Mouse (Mus musculus): ENCODE measurements around the gene Cdkn1a. TPM values are rescaled to one million over a fixed set of nuclear protein-coding genes. Genes with fewer than 3 reads are reported as not detected.
"Not testable (repeated sequence)": the region's sequence is repeated elsewhere in the genome, so short reads cannot be mapped to it uniquely, and the experiment has no call there.

Cdkn1a gene
- 28.3 and 30.1 TPM in 2 replicates for polyA plus RNA-seq (2015; fragmentation: Nextera tagmentation; extraction: Ambion mirVana)

DNA sequence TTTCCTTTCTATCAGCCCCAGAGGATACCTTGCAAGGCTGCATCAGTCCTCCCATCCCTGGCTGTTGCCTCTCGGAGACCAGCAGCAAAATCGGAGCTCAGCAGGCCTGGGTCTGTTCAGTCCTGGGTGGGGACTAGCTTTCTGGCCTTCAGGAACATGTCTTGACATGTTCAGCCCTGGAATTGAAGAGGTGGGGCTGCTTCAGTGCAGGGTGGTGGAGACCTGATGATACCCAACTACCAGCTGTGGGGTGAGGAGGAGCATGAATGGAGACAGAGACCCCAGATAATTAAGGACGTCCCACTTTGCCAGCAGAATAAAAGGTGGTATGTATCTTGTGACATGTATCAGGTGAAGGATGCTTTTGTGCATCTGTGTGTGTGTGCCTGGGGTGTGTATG is at the start of gene Cdkn1a:
Gene Cdkn1a (plus strand): TSS at position 201 of the 400 bp plus-strand sequence.
- Histone ChIP-seq H3K9ac (no peak within 1 kb of the TSS), H3K4me2 (no peak within 1 kb of the TSS), H3K27me3 (peaks cover 25% of the 10 kb centered on the region), H3K9me3 (no peaks in the 10 kb centered on the region), H3K36me3 (no peaks in the 10 kb centered on the region), H3K4me3 (no peak within 1 kb of the TSS), H3K4me1 (peaks cover 35% of the 10 kb centered on the region), H3K27ac (no peak within 1 kb of the TSS)
- no peak for ATAC-seq (ENCODE audit: borderline replicate concordance, extremely low read depth, low FRiP score, low TSS enrichment)
- WGBS: 65% methylated on average over 3 of the region's 3 CpGs

DNA sequence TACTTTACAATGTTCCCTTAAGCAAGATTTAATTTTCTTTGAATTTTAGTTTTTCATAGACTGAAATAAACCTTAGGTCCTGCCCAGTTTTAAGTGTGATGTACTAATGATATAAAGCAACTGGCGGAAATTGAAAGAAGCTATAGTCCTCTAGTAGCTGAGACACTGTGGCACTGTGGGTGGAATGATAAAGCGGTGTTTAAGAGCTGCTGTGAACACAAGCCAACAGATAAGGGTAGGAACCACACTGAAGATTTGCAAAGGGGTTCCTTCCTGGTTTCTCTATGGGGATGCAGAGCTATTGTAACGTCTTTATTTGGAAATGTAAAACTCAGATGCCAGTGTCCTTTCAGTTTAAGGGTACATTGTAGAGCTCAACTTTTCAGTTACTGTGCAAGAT is 49.1 kb upstream of the Cdkn1a start:
- not testable (repeated sequence) for H3K9ac ChIP-seq; ATAC-seq (ENCODE audit: borderline replicate concordance, extremely low read depth, low FRiP score, low TSS enrichment); H3K27ac ChIP-seq; H3K4me3 ChIP-seq; H3K27me3 ChIP-seq; H3K9me3 ChIP-seq; H3K4me2 ChIP-seq
- peaks cover 37% of the 10 kb centered on the region for H3K4me1 ChIP-seq
- WGBS: 80% methylated on average over 3 of the region's 3 CpGs
- H3K36me3 ChIP-seq: peaks cover 88% of the 10 kb centered on the region

DNA sequence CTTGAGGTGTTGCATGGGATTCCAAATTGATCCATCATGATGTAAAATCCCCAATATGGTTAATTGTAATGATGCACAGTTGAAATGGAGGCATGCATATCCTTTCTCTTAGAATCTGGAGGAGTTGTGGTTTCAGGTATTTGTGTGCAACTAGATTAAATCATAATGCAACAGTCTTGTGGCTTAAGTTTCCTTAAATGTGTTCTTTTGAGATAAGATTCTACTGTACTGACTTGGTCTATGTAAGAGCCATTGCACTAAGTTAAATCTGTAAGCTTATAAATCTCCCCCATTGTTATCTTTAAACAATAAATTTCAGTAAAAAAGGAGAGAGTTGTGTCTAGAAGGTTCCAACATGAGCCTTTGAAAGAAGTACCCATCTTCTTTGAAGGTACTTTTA is 48.2 kb upstream of the Cdkn1a start:
- no peak overlapping the region for H3K27ac ChIP-seq
- peaks cover 85% of the 10 kb centered on the region for H3K36me3 ChIP-seq
- H3K9me3 ChIP-seq: no peaks in the 10 kb centered on the region
- no peak overlapping the region for H3K4me3 ChIP-seq
- H3K4me1 ChIP-seq: peaks cover 29% of the 10 kb centered on the region
- ATAC-seq (ENCODE audit: borderline replicate concordance, extremely low read depth, low FRiP score, low TSS enrichment): no peak
- H3K9ac ChIP-seq: no peak overlapping the region
- no peak overlapping the region for H3K4me2 ChIP-seq
- H3K27me3 ChIP-seq: no peaks in the 10 kb centered on the region

DNA sequence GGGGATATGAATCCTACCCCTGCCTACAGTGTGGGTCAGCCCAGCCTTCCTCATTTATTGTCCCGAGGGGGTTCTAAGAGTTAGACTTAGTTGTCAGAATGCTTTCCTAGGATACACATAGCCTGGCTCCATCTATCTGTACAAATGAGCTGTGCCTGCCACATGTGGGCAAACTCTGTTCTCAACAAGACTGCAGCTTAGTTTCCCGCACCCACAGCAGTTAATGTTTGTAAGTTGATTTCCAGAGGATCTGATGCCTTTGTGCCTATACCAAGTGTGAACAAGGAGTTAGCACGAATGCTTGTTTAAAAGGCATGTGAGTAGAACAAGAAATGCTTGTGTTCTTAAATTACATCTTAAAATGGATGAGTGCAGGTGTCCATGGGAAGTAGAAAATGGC is 47.2 kb upstream of the Cdkn1a start:
- ATAC-seq (ENCODE audit: borderline replicate concordance, extremely low read depth, low FRiP score, low TSS enrichment): no peak
- WGBS: 85% methylated on average over 3 of the region's 3 CpGs

DNA sequence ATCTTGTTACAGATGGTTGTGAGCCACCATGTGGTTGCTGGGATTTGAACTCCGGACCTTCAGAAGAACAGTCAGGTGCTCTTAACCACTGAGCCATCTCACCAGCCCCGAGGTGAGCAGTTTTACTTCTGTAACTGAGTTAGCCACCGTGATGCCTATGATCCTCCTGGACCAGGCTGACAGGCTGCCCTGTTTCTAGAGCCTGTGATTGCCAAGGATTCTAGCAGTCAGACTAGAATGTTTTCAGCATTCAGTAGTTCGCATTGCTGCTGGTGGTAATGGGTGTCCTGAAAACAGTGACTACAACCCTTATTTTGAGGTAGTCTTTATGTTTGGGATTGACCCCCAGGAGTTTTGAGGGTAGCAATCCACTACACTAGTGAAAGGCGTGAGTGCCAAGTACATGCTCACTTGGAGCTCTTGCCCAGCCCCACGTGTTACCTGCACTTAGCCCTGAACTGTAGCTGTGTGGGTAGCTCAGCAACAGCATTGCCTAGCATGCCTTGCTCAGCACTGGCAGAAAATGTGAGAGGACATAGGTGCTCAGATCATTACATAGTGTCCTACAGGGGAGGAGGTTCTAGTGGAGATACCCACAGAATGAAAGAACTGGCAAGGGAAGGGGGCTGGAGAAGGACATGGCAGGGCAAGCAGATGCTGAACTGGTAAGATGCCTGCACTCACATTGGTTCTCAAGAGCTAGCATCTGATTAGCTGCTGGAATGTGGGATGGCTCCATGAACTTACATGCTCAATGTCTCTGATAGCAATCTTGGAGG is 46.4 kb upstream of the Cdkn1a start:
- Histone ChIP-seq H3K9ac (peak overlapping the region; percentile 5; the same call in 1 of the 2 replicates), H3K27me3 (no peaks in the 10 kb centered on the region), H3K27ac (0 out of 2 replicates have a peak overlapping the region, but pooled peaks have one; percentile 27), H3K9me3 (no peaks in the 10 kb centered on the region), H3K4me1 (peaks cover 26% of the 10 kb centered on the region), H3K36me3 (peaks cover 75% of the 10 kb centered on the region), H3K4me3 (no peak overlapping the region), H3K4me2 (no peak overlapping the region)
- WGBS: 76% methylated on average over 6 of the region's 6 CpGs
- ATAC-seq (ENCODE audit: borderline replicate concordance, extremely low read depth, low FRiP score, low TSS enrichment): no peak

More for the DNA sequence above, 47.2 kb upstream of the Cdkn1a start:
- Histone ChIP-seq H3K4me1 (peaks cover 26% of the 10 kb centered on the region), H3K9ac (no peak overlapping the region), H3K4me3 (no peak overlapping the region), H3K27ac (no peak overlapping the region), H3K4me2 (no peak overlapping the region), H3K27me3 (no peaks in the 10 kb centered on the region), H3K36me3 (peaks cover 82% of the 10 kb centered on the region), H3K9me3 (no peaks in the 10 kb centered on the region)

DNA sequence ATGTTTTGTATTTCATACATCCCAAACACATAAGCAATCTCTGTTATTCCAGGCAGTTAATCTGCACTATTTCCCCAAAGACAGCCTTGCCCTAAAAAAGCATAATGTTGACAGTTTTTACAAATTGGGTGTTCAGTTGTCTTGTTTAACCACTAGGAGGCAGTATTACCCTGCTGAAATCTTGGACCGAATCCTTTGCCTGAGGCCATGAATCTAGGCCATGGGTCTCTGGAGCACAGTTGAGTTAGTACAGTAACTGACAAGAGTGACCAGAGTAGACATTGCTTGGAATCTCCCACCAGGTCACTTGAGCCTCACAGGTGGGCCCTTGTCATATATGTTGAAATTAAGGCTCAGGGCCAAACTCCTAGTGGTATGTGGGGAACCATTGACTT is 45.9 kb upstream of the Cdkn1a start:
- Histone ChIP-seq H3K4me1 (peaks cover 21% of the 10 kb centered on the region), H3K4me2 (no peak overlapping the region), H3K9me3 (no peaks in the 10 kb centered on the region), H3K9ac (peak overlapping the region; percentile 5; the same call in 1 of the 2 replicates), H3K36me3 (peaks cover 69% of the 10 kb centered on the region), H3K27ac (peak overlapping the region; percentile 27; the same call in 1 of the 2 replicates), H3K4me3 (no peak overlapping the region), H3K27me3 (no peaks in the 10 kb centered on the region)
- WGBS: 72% methylated on average over 1 of the region's 1 CpGs
- ATAC-seq (ENCODE audit: borderline replicate concordance, extremely low read depth, low FRiP score, low TSS enrichment): no peak

DNA sequence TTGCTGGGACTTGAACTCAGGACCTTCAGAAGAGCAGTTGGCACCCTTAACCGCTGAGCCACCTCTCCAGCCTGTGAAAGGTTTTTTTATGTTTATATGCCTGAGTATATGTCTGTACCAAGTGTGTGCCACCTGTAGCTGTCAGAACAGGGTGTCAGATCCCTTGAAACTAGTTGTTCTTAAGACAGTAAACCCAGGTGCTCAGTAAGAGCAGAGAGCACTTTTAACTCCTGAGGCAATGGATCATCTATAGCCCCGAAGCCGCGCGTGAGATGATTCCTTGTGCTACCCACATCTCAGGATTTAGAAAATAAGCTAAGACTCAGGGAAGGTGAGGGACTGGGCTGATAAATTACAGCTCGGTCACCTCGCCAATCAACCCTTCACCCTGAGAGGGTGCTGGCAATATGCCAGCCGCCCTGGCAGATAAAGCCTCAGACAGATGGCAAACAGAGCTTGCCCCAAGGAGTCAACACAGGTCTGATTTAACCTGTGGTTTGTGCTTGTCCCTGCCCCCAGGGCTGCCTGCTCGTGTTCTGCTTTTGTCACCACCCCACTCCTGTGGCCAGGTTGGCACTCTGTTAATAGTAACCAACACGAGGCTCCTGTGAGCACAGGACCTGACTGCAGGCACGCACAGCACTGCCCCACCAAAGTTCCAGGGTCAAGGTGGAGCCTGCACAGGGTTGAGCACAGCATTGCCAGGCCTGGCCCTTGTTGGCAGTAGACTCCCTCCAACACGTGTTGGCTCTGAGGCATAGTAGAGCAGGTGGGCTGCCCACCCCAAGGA is 44.8 kb upstream of the Cdkn1a start:
- Histone ChIP-seq H3K9ac (no peak overlapping the region), H3K36me3 (peaks cover 59% of the 10 kb centered on the region), H3K9me3 (no peaks in the 10 kb centered on the region), H3K27me3 (no peaks in the 10 kb centered on the region), H3K4me1 (peaks cover 28% of the 10 kb centered on the region), H3K4me3 (no peak overlapping the region), H3K27ac (peak overlapping the region; percentile 77), H3K4me2 (no peak overlapping the region)
- ATAC-seq (ENCODE audit: borderline replicate concordance, extremely low read depth, low FRiP score, low TSS enrichment): peak; percentile 64
- 45% methylated on average over 12 of the region's 12 CpGs for WGBS

DNA sequence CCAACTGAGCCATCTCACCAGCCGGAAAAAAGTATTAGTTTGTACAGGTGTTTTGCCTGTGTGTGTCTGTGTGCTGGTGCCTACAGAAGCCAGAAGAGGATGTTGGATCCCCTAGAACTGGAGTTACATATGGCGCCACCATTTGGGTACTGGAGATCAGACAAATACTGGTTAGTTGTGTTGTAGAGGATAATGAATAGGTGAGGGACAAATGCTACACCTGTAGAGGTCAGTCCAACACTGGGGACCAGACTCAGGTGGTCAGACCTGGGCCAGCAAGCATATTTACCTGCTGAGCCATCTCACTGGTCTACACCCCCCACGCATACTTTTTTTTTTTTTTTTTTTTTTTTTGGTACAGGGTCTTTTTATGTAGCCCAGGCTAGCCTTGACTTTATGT is 43.9 kb upstream of the Cdkn1a start:
- no peak overlapping the region for H3K27ac ChIP-seq
- peaks cover 53% of the 10 kb centered on the region for H3K36me3 ChIP-seq
- H3K4me2 ChIP-seq: no peak overlapping the region

DNA sequence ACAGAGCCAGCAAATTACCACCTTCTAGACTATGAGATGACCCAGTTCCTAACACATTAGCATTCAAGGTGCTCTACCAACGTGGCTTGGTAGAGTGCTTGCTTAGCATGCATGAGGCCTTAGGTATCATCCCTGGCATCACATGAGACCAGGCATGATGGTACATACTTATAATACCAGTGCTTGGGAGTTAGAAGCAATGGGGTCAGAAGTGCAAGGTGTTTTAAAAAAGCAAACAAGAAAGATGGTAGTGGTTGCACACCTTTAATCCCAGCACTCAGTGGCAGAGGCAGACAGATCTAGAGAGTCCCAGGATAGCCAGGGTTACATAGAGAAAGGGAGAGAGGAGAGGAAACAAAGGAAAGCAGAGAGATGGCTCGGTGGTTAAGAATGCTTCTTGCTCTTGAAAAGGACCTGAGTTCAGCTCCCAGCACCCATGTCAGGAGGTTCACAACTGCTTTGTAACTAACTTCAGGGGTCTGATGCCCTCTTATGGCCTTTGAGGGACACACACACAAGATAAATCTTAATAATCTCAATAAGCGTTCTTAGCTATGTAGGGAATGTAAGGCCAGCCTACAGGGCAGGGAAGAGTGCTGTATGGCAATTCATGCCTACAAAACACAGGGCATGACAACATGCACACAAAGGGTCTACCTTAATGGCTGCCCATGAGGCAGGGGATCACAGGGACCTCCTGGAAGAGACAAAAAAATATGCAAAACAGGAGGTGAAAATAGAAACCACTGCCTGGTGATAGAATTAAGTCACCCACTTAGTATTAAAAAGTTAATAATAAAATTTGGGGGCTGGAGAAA is 42.9 kb upstream of the Cdkn1a start:
- WGBS: 41% methylated on average over 3 of the region's 3 CpGs
- no peak for ATAC-seq (ENCODE audit: borderline replicate concordance, extremely low read depth, low FRiP score, low TSS enrichment)

More for the DNA sequence above, 43.9 kb upstream of the Cdkn1a start:
- Histone ChIP-seq H3K27me3 (no peaks in the 10 kb centered on the region), H3K9ac (no peak overlapping the region), H3K9me3 (no peaks in the 10 kb centered on the region), H3K4me1 (peaks cover 31% of the 10 kb centered on the region), H3K4me3 (no peak overlapping the region)
- 91% methylated on average over 3 of the region's 3 CpGs for WGBS
- ATAC-seq (ENCODE audit: borderline replicate concordance, extremely low read depth, low FRiP score, low TSS enrichment): no peak

DNA sequence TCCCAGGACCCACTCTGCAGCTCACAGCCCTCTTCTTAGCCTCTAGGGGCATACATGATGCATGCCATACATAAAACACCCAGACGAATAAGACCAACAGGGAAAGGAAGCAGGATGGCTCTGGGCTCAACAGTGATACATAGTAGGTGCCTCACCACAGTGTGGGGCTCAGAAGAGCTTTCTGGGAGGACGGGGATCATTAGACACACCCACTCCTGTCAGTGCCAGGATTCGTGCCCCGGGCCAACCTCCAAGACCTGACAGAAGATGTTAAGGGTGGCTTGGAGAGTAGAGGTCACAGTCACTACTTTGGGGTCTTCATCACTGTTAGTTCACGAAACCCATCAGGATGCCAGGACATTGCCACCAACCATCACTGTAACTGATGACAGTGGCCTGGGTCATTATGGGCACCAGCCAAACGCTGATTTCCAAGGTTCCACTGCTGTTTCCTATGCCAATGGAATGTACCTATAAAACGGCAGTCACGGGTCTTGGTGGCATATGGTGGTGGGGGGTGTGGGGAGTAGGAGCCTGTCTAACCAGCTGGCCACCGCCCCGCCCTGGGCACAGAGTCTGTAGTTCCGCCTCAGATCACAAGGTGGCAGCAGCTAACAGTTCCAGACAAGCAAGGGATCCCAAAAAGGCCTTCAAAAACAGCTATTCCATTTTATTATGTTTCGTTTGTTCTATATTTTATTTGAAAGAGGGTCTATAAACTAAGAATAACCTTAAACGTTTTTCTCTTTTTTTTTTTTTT is 41.8 kb upstream of the Cdkn1a start:
- Histone ChIP-seq H3K9me3 (no peaks in the 10 kb centered on the region), H3K4me2 (no peak overlapping the region), H3K27ac (no peak overlapping the region), H3K9ac (no peak overlapping the region), H3K4me1 (peaks cover 28% of the 10 kb centered on the region), H3K27me3 (no peaks in the 10 kb centered on the region), H3K36me3 (peaks cover 34% of the 10 kb centered on the region), H3K4me3 (no peak overlapping the region)
- peak; percentile 19; the same call in 1 of the 2 replicates for ATAC-seq (ENCODE audit: borderline replicate concordance, extremely low read depth, low FRiP score, low TSS enrichment)
- 17% methylated on average over 13 of the region's 13 CpGs for WGBS

More for the DNA sequence above, 42.9 kb upstream of the Cdkn1a start:
- no peak overlapping the region for H3K4me3 ChIP-seq
- H3K27me3 ChIP-seq: no peaks in the 10 kb centered on the region
- H3K36me3 ChIP-seq: peaks cover 44% of the 10 kb centered on the region
- H3K27ac ChIP-seq: no peak overlapping the region
- H3K4me2 ChIP-seq: no peak overlapping the region
- no peaks in the 10 kb centered on the region for H3K9me3 ChIP-seq
- H3K4me1 ChIP-seq: peaks cover 31% of the 10 kb centered on the region
- H3K9ac ChIP-seq: no peak overlapping the region

DNA sequence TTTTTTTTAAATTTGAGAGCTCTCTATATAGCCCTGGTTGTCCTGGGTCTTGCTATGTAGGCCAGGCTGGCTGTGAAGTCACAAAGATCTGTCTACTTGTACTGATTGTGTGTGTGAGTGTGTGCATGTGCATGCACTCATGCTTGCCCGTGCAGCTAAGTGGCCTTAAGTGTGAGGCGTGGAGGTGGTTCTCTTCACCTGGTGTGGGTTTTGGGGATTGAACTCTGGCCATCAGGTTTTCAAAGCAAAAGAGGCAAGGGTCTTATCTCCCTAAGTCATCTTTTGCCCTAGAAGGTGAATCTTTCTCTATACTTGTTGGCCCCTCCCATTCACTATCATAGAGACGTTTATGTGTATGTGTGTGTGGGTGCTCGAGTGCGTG is 41.3 kb upstream of the Cdkn1a start:
- ATAC-seq (ENCODE audit: borderline replicate concordance, extremely low read depth, low FRiP score, low TSS enrichment): no peak
- H3K36me3 ChIP-seq: peaks cover 28% of the 10 kb centered on the region
- no peaks in the 10 kb centered on the region for H3K9me3 ChIP-seq
- H3K4me1 ChIP-seq: peaks cover 30% of the 10 kb centered on the region
- H3K9ac ChIP-seq: no peak overlapping the region
- 59% methylated on average over 5 of the region's 5 CpGs for WGBS
- no peaks in the 10 kb centered on the region for H3K27me3 ChIP-seq
- no peak overlapping the region for H3K27ac ChIP-seq
- no peak overlapping the region for H3K4me3 ChIP-seq
- no peak overlapping the region for H3K4me2 ChIP-seq
